Mouse (Mus musculus) hindbrain, embryonic 16.5 days (tissue): ENCODE data around the gene Bglap2. TPM values are rescaled to one million over a fixed set of nuclear protein-coding genes. Genes with fewer than 3 reads are reported as not detected.
"Not testable (repeated sequence)": the region's sequence is repeated elsewhere in the genome, so short reads cannot be mapped to it uniquely, and the experiment has no call there.

ENCODE experiments used
- ATAC-seq: fragments of 200-750 bp; cut with Nextera tagmentation; 2 replicates; pipeline ENCODE4 v1.8.0; 2017; ENCODE audit warnings: moderate TSS enrichment, moderate library complexity
- H3K27ac ChIP-seq: fragments of 300-500 bp; sonication (generic); 2 replicates; pipeline ENCODE4 v1.5.1; 2014; ENCODE audit warnings: low read depth, mild to moderate bottlenecking, control low read depth, low read length, moderate library complexity
- H3K27me3 ChIP-seq: fragments of 300-500 bp; sonication (generic); replicated peaks from 2 replicates; pipeline ENCODE4 v1.6.1; 2014; ENCODE audit warnings: low read length; ENCODE audit not compliant: control insufficient read depth, insufficient read depth
- H3K36me3 ChIP-seq: fragments of 300-500 bp; sonication (generic); 2 replicates; pipeline ENCODE4 v1.6.1; 2014; ENCODE audit warnings: mild to moderate bottlenecking, low read length, moderate library complexity, mixed read lengths; ENCODE audit not compliant: control insufficient read depth, insufficient read depth
- H3K4me1 ChIP-seq: fragments of 300-500 bp; sonication (generic); 2 replicates; pipeline ENCODE4 v1.6.1; 2014; ENCODE audit warnings: low read depth, low read length; ENCODE audit not compliant: control insufficient read depth, insufficient read depth
- H3K4me2 ChIP-seq: fragments of 300-500 bp; sonication (generic); 2 replicates; pipeline ENCODE4 v1.6.1; 2014; ENCODE audit warnings: mild to moderate bottlenecking, low read length, control low read depth, moderate library complexity
- H3K4me3 ChIP-seq: fragments of 300-500 bp; sonication (generic); 2 replicates; pipeline ENCODE4 v1.5.1; 2014; ENCODE audit warnings: mild to moderate bottlenecking, low read length, control low read depth, moderate library complexity
- H3K9ac ChIP-seq: fragments of 300-500 bp; sonication (generic); 2 replicates; pipeline ENCODE4 v1.6.1; 2014; ENCODE audit warnings: low read depth, mild to moderate bottlenecking, control low read depth, low read length, moderate library complexity
- H3K9me3 ChIP-seq: fragments of 300-500 bp; sonication (generic); 2 replicates; pipeline ENCODE4 v1.6.1; 2014; ENCODE audit warnings: mild to moderate bottlenecking, low read length, moderate library complexity; ENCODE audit not compliant: control insufficient read depth
- WGBS: fragments of 180-500 bp; shearing (Covaris S2); extraction: QIAGEN DNeasy Blood & Tissue Kit; methylation state at CpG from one replicate; pipeline ENCODE4 v1.1.7; 2014; 5-methylcytosine and 5-hydroxymethylcytosine counted together
- polyA plus RNA-seq: library from polyadenylated mRNA; unstranded; fragments of >200 nt; fragmentation: Nextera tagmentation; extraction: Ambion mirVana; gene quantifications from 2 replicates; pipeline ENCODE4 v1.2.1, GENCODE M21; 2015

Gene Bglap2
- polyA plus RNA-seq, 1 experiment from 2014 or later, result not detected

GRCm38 (mm10) chr3:88372643-88373042 lies 5.9 kb downstream of the Bglap2 start, which contains the start of gene Bglap3:
Gene Bglap3 (minus strand): TSS chr3:88372743.
- not testable (repeated sequence) for H3K36me3 ChIP-seq, H3K27ac ChIP-seq, H3K4me3 ChIP-seq, H3K4me1 ChIP-seq, H3K9me3 ChIP-seq, H3K27me3 ChIP-seq, H3K9ac ChIP-seq, H3K4me2 ChIP-seq, ATAC-seq
- WGBS, result 95% methylated on average over 9 of the region's 9 CpGs

DNA sequence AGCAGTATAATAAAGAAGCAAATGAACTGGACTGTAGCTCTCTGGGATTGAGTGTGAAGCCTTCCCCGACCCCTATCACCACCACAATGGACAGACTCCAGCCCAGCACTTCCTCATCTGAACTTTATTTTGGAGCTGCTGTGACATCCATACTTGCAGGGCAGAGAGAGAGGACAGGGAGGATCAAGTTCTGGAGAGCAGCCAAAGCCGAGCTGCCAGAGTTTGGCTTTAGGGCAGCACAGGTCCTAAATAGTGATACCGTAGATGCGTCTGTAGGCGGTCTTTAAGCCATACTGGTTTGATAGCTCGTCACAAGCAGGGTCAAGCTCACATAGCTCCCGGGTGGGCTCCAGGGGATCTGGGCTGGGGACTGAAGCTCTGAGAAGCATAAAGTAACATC lies 10.0 kb downstream of the Bglap2 start:
- H3K27me3 ChIP-seq, H3K27ac ChIP-seq, H3K9ac ChIP-seq, H3K9me3 ChIP-seq, H3K36me3 ChIP-seq, ATAC-seq, H3K4me1 ChIP-seq, H3K4me3 ChIP-seq, H3K4me2 ChIP-seq: not testable (repeated sequence)
- 88% methylated on average over 7 of the region's 7 CpGs for WGBS

- 47% methylated on average over 3 of the region's 7 CpGs for WGBS
- H3K27ac ChIP-seq, H3K27me3 ChIP-seq, H3K4me2 ChIP-seq, H3K4me3 ChIP-seq, H3K36me3 ChIP-seq, H3K9ac ChIP-seq, H3K9me3 ChIP-seq, H3K4me1 ChIP-seq: not testable (repeated sequence)
- ATAC-seq, result peak; percentile 24; the same call in 1 of the 2 replicates
Measured at GRCm38 (mm10) chr3:88367517-88367916, 11.0 kb downstream of the Bglap2 start.

DNA sequence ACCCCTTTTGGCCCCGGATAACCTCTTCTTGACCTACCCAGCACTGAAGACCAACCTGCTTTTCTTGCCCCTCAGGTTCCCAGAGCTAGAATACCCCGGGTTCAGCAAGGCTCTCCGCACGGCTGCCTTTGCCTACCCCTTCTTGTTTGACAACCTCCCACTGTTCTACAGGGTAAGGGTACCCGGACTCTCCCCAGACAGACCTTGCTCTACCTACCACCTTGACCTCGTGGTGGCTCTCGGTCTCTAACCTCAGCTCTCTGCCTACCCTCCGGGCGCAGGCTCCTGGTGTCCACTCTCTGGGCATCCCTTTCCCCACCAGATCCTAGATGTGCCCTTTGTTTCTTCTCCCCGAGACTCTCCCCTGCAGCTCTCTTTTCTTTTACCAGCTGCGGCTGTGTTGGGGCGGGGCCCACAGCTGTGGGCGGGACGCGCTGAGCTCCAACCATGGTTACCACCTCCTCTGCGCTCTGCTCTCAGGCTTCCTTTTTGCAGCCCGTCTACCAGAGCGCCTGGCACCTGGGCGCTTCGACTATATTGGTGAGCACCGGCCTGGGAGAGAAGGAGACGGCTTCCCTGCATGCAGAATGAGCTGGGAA lies 11.6 kb downstream of the Bglap2 start:
- H3K4me2 ChIP-seq, result peak overlapping the region; percentile 39
- H3K27me3 ChIP-seq, H3K36me3 ChIP-seq, H3K4me1 ChIP-seq, H3K9me3 ChIP-seq, H3K27ac ChIP-seq: not testable (repeated sequence)
- H3K9ac ChIP-seq, result peak overlapping the region; percentile 27; the same call in 1 of the 2 replicates
- 0% methylated on average over 17 of the region's 22 CpGs for WGBS
- H3K4me3 ChIP-seq, result peak overlapping the region; percentile 25
- ATAC-seq, result peak; percentile 81

GRCm38 (mm10) chr3:88365705-88366361 lies 12.7 kb downstream of the Bglap2 start:
- peaks cover 6% of the 10 kb centered on the region; the same call in 1 of the 2 replicates for H3K9me3 ChIP-seq
- 41% methylated on average over 34 of the region's 34 CpGs for WGBS
- no peak for ATAC-seq
- peaks cover 13% of the 10 kb centered on the region; the same call in 1 of the 2 replicates for H3K36me3 ChIP-seq
- H3K4me1 ChIP-seq, result no peaks in the 10 kb centered on the region
- H3K4me3 ChIP-seq, result no peak overlapping the region
- H3K9ac ChIP-seq, result no peak overlapping the region
- H3K4me2 ChIP-seq, result no peak overlapping the region
- H3K27me3 ChIP-seq, result peaks cover 4% of the 10 kb centered on the region; the same call in 1 of the 2 replicates
- no peak overlapping the region for H3K27ac ChIP-seq

GRCm38 (mm10) chr3:88364337-88364736 lies 14.2 kb downstream of the Bglap2 start, which contains the start of gene Paqr6:
Gene Paqr6 (plus strand): TSS chr3:88364584.
- Histone ChIP-seq H3K36me3 (peaks cover 23% of the 10 kb centered on the region), H3K4me2 (peak within 1 kb of the TSS; percentile 8; the same call in 1 of the 2 replicates), H3K9me3 (no peaks in the 10 kb centered on the region), H3K4me3 (no peak within 1 kb of the TSS), H3K9ac (no peak within 1 kb of the TSS), H3K27me3 (peaks cover 4% of the 10 kb centered on the region; the same call in 1 of the 2 replicates), H3K4me1 (no peaks in the 10 kb centered on the region), H3K27ac (peak within 1 kb of the TSS; percentile 35; the same call in 1 of the 2 replicates)
- no peak for ATAC-seq
- under 1% methylated on average over 13 of the region's 16 CpGs for WGBS

- peaks cover 4% of the 10 kb centered on the region; the same call in 1 of the 2 replicates for H3K27me3 ChIP-seq
- H3K27ac ChIP-seq, result peak overlapping the region; percentile 35; the same call in 1 of the 2 replicates
- H3K36me3 ChIP-seq, result peaks cover 28% of the 10 kb centered on the region
- H3K4me2 ChIP-seq, result no peak overlapping the region
- WGBS, result 42% methylated on average over 4 of the region's 4 CpGs
- no peak overlapping the region for H3K9ac ChIP-seq
- no peaks in the 10 kb centered on the region for H3K4me1 ChIP-seq
- H3K4me3 ChIP-seq, result no peak overlapping the region
- no peaks in the 10 kb centered on the region for H3K9me3 ChIP-seq
- ATAC-seq, result peak; percentile 45; the same call in 1 of the 2 replicates
Measured at GRCm38 (mm10) chr3:88363700-88364099, 14.8 kb downstream of the Bglap2 start.

DNA sequence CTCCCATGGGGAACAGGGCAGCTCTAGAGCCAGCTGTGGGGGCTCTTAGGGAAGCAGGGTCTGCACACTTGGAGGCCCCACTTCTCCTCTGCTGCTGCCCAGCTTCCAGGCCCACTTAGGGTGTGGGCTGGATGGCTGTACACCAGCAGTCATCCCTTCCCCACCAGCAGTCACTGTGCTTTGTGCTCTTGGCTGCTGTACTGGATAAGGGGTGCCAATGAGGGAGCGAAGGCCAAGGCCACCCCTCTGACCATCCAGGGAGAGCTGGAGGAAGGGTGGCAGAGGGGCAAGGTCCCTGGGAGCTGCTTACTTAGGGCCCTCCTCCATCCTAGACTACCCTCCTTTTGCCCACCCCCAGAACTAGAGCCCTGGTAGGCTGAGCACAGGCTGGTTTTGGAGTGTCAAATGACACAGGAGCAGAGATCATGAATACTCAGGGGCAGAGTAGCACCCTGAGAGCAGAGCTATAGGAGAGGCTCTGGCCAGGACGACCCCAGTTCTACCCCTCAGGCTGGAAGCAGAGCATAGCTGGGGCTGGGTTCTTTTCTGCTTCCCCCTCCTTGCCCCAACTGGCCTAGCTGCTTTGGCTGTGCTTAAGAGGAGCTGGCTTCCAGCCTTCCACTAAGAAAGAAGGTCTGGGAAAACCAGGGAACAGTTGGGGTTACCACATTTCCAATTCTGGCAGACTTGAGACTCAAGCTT lies 16.7 kb downstream of the Bglap2 start:
- Histone ChIP-seq H3K27ac (no peak overlapping the region), H3K36me3 (peaks cover 41% of the 10 kb centered on the region)
- no peak for ATAC-seq

GRCm38 (mm10) chr3:88361096-88361495 lies 17.4 kb downstream of the Bglap2 start:
- H3K9me3 ChIP-seq, result no peaks in the 10 kb centered on the region
- H3K36me3 ChIP-seq, result peaks cover 45% of the 10 kb centered on the region
- no peak overlapping the region for H3K4me2 ChIP-seq
- no peak overlapping the region for H3K27ac ChIP-seq
- no peaks in the 10 kb centered on the region for H3K4me1 ChIP-seq
- 84% methylated on average over 6 of the region's 6 CpGs for WGBS
- no peak for ATAC-seq
- peaks cover 3% of the 10 kb centered on the region; the same call in 1 of the 2 replicates for H3K27me3 ChIP-seq
- no peak overlapping the region for H3K9ac ChIP-seq
- no peak overlapping the region for H3K4me3 ChIP-seq

More for the DNA sequence above, 16.7 kb downstream of the Bglap2 start:
- H3K4me2 ChIP-seq, result no peak overlapping the region
- no peaks in the 10 kb centered on the region for H3K4me1 ChIP-seq
- H3K27me3 ChIP-seq, result peaks cover 4% of the 10 kb centered on the region; the same call in 1 of the 2 replicates
- H3K4me3 ChIP-seq, result no peak overlapping the region
- H3K9me3 ChIP-seq, result no peaks in the 10 kb centered on the region
- 87% methylated on average over 2 of the region's 2 CpGs for WGBS
- no peak overlapping the region for H3K9ac ChIP-seq
